Mouse (Mus musculus) embryonic facial prominence, embryonic 14.5 days (tissue): ENCODE results near the gene Utrn. TPM values are rescaled to one million over a fixed set of nuclear protein-coding genes. Genes with fewer than 3 reads are reported as not detected.

Experiments used
- ATAC-seq: fragments of 200-750 bp; cut with Nextera tagmentation; 2 replicates; pipeline ENCODE4 v1.8.0; 2017; ENCODE audit warnings: low read depth, moderate number of reproducible peaks, moderate TSS enrichment
- DNase-seq: peaks from one replicate; pipeline ENCODE4 v3.0.0-alpha.2; 2015; ENCODE audit warnings: low spot score
- H3K27ac ChIP-seq: fragments of 300-500 bp; sonication (generic); replicated peaks from 2 replicates; pipeline ENCODE4 v1.5.1; 2014; ENCODE audit warnings: low read depth, mild to moderate bottlenecking, low read length, moderate library complexity
- H3K27me3 ChIP-seq: fragments of 300-500 bp; sonication (generic); replicated peaks from 2 replicates; pipeline ENCODE4 v1.6.1; 2014; ENCODE audit warnings: low read length; ENCODE audit not compliant: control insufficient read depth, insufficient read depth
- H3K36me3 ChIP-seq: fragments of 300-500 bp; sonication (generic); 2 replicates; pipeline ENCODE4 v1.6.1; 2014; ENCODE audit warnings: low read length, mixed read lengths; ENCODE audit not compliant: control insufficient read depth, insufficient read depth
- H3K4me1 ChIP-seq: fragments of 300-500 bp; sonication (generic); 2 replicates; pipeline ENCODE4 v1.6.1; 2014; ENCODE audit warnings: antibody characterized with exemption, low read length; ENCODE audit not compliant: control insufficient read depth, insufficient read depth
- H3K4me2 ChIP-seq: fragments of 300-500 bp; sonication (generic); 2 replicates; pipeline ENCODE4 v1.6.1; 2014; ENCODE audit warnings: low read depth, mild to moderate bottlenecking, low read length, moderate library complexity, mixed read lengths
- H3K4me3 ChIP-seq: fragments of 300-500 bp; sonication (generic); 2 replicates; pipeline ENCODE4 v1.5.1; 2014; ENCODE audit warnings: low read depth, mild to moderate bottlenecking, low read length
- H3K9ac ChIP-seq: fragments of 300-500 bp; sonication (generic); 2 replicates; pipeline ENCODE4 v1.6.1; 2014; ENCODE audit warnings: low read depth, mild to moderate bottlenecking, low read length, moderate library complexity, mixed read lengths
- H3K9me3 ChIP-seq: fragments of 300-500 bp; sonication (generic); 2 replicates; pipeline ENCODE4 v1.6.1; 2016; ENCODE audit warnings: low read length; ENCODE audit not compliant: control insufficient read depth
- WGBS: fragments of 180-500 bp; shearing (Covaris S2); extraction: QIAGEN DNeasy Blood & Tissue Kit; methylation state at CpG from one replicate; pipeline ENCODE4 v1.1.7; 2014; 5-methylcytosine and 5-hydroxymethylcytosine counted together
- polyA plus RNA-seq: library from polyadenylated mRNA; unstranded; fragments of >200 nt; fragmentation: Nextera tagmentation; extraction: Ambion mirVana; gene quantifications from 2 replicates; pipeline ENCODE4 v1.2.1, GENCODE M21; 2014

Gene Utrn
- polyA plus RNA-seq, 1 experiment from 2014 or later: 73.3 TPM

DNA sequence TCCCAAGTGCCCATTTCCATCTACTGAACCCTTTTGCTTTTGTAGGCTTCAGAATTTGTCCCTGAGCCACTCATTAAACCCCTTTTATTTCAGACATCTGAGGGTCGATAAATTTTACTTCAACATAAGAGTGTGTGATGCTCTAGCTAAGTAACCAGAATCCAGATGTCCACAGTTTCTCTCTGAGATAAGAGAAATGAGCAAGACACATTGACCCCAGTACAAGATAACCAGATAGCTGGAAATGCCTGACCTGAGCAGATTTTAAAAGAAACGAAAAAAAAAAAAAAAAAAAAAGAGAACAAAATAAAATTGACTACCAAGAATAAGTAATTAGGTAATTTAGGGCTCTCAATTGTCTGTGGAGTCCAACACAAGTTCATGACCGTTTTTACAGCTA, 145.9 kb downstream of the Utrn start:
- H3K27ac ChIP-seq: no peak overlapping the region
- H3K36me3 ChIP-seq: peaks cover 37% of the 10 kb centered on the region
- H3K4me2 ChIP-seq: no peak overlapping the region
- no peaks in the 10 kb centered on the region for H3K9me3 ChIP-seq
- DNase-seq (no peak), ATAC-seq (no peak)
- WGBS: 56% methylated on average over 3 of the region's 3 CpGs
- no peaks in the 10 kb centered on the region for H3K27me3 ChIP-seq
- no peak overlapping the region for H3K4me3 ChIP-seq
- H3K4me1 ChIP-seq: no peaks in the 10 kb centered on the region
- no peak overlapping the region for H3K9ac ChIP-seq

DNA sequence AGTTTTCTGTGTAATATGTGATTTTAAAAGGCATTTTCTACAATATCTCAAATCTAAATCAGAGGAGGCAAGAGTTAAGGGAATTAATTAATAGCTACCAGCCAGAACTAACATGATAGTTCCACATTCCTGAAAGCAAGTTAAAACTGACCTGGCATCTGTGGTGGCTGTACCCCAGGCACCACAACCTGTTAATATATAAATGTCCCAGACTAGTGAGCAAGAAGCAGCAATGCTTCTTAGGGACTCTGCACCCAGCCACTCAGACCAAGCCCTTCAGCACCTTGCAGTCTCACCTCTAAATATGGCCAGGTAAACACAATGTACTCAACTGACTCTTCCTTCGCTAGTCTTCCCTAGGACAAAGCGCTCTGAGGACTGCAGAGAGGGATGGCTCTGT, 147.1 kb downstream of the Utrn start:
- Histone ChIP-seq H3K27me3 (no peaks in the 10 kb centered on the region), H3K9me3 (no peaks in the 10 kb centered on the region), H3K4me3 (no peak overlapping the region), H3K4me2 (no peak overlapping the region), H3K4me1 (no peaks in the 10 kb centered on the region), H3K27ac (no peak overlapping the region), H3K36me3 (peaks cover 29% of the 10 kb centered on the region), H3K9ac (no peak overlapping the region)
- DNase-seq (no peak), ATAC-seq (no peak)
- 91% methylated on average over 2 of the region's 2 CpGs for WGBS

DNA sequence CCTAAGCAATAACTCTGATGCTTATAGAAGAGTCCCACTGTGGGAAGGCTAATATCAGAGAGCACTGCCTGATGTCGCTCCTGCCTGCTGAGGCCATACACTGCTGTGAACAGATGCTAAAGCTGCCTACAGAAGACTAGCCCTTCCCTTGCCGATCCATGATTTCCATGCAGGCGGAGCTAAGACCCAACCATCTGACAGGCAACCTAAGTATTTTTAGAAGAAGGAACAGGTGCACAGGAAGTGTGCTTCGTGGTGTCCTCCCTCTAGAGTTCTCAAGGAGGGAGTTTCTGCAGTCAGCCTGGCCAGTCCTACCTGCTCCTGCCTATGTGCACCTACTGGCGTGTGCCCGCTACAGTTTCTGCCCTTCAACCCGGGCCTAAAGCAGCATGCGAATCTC, 150.8 kb downstream of the Utrn start:
- Histone ChIP-seq H3K9me3 (no peaks in the 10 kb centered on the region), H3K36me3 (peaks cover 29% of the 10 kb centered on the region), H3K4me1 (no peaks in the 10 kb centered on the region), H3K9ac (no peak overlapping the region), H3K4me2 (no peak overlapping the region), H3K27me3 (no peaks in the 10 kb centered on the region), H3K27ac (no peak overlapping the region), H3K4me3 (no peak overlapping the region)
- ATAC-seq (no peak), DNase-seq (no peak)
- WGBS: 90% methylated on average over 8 of the region's 8 CpGs

DNA sequence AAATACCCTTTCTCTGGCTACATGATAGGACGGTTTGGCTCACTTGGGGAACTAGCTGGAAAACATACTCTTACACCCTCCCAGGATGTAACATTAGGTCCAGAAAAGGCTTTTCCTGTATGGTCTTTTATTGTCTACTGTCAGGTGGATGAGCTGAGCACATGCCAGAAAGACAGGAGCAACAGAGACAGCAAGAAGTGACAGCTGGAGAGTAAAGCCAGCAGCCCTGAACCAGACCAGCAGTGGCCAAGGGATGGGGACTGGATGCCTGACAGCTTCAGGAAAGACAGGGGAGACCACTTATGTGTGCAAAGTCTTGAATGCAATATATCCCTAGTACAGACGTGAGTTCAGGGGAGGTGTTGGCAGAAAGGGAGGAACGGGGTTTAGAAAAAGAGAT, 151.8 kb downstream of the Utrn start:
- peaks cover 39% of the 10 kb centered on the region for H3K36me3 ChIP-seq
- no peak overlapping the region for H3K27ac ChIP-seq
- no peaks in the 10 kb centered on the region for H3K27me3 ChIP-seq
- H3K4me1 ChIP-seq: no peaks in the 10 kb centered on the region
- H3K9ac ChIP-seq: no peak overlapping the region
- DNase-seq (no peak), ATAC-seq (no peak)
- H3K4me2 ChIP-seq: no peak overlapping the region
- WGBS: 88% methylated on average over 3 of the region's 3 CpGs
- H3K4me3 ChIP-seq: no peak overlapping the region
- no peaks in the 10 kb centered on the region for H3K9me3 ChIP-seq

DNA sequence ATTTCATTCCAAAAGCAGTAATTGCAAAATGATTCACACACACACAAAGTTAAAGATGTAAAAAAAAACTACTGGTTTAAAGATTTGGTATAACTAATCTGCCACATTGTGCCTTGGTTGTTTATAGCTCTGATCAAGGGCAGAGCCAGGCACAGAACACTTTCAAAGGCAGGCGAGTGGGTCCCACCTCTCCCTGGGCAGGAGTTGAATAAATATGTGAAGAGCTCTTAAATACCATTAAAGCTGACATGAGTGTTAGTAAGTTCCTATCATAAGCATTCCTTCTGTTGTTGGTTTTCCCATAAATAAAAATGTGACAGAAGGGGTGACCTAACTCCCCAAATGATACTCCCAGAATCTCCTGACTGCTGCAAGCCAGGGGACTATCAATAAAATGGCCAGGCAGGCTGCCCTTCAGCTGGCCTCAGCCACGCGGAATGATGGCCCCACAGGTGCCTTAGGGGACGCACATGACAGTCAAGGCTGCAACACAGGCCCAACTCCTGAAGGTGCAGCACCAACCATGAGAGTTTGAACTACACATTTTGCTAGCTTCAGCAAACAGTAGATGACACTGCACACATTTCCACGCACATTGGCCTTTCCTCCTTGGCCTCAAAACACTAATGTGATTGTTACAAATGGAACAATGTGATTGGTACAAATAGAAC, 152.4 kb downstream of the Utrn start:
- ATAC-seq: no peak

DNA sequence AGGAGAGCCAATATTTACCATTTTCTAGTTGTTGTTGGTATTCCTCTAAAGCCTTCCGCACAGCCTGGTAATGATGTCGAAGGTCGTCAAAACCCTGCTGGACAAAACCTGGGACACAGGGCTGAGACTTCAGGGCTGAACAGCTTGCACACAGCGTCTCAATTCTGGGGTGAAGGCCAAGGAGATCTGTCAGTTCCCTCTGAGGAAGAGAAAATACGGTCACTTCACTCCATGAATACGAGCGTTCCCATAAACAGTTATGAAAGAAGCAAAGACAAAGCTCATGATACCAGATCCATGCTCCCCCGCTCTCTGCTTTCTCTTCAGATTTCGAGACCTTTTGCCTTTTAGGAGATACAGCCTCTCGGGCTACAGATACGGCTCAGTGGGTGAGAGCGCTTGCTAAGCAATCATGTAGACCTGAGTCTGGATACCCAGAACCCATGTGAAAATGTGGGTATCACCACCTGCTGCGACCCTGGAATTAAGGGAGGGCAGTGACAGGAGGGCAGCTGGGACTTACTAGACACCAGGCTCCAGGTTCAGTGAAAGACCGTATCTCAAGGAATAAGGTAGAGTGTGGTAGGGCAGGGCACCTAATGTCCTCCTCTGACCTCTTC, 155.8 kb downstream of the Utrn start:
- peaks cover 62% of the 10 kb centered on the region for H3K36me3 ChIP-seq

More for the DNA sequence above, 152.4 kb downstream of the Utrn start:
- Histone ChIP-seq H3K27ac (no peak overlapping the region), H3K27me3 (no peaks in the 10 kb centered on the region), H3K9ac (no peak overlapping the region), H3K9me3 (no peaks in the 10 kb centered on the region), H3K36me3 (peaks cover 43% of the 10 kb centered on the region), H3K4me2 (no peak overlapping the region), H3K4me1 (no peaks in the 10 kb centered on the region), H3K4me3 (no peak overlapping the region)
- no peak for DNase-seq
- 87% methylated on average over 5 of the region's 5 CpGs for whole genome bisulfite sequencing

DNA sequence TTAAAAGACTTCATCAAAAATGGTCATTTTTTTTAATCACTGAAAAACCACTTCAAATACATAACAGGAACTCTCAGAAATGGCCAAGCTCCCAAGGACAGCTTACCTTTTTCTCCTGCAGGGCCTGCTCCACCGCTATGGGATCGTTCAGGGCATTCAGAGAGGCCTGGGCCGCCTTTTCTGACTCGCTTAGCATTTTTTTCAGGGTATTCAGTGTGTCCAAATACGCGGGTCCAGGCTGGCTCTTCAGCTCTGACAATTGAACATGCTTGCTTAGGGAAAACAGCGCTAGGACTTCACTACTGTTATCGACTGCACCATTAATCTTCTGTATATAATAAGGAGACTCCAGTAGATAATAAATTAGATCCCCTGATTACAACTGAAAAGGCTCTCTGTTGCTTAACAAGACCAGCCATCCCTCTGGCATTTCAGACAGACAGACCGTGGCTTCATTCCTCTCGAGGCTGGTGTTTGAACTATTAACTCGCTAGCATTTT, 157.8 kb downstream of the Utrn start:
- DNase-seq (no peak), ATAC-seq (no peak)
- WGBS: 72% methylated on average over 11 of the region's 11 CpGs
- no peaks in the 10 kb centered on the region for H3K9me3 ChIP-seq
- no peak overlapping the region for H3K4me2 ChIP-seq
- no peak overlapping the region for H3K9ac ChIP-seq
- H3K36me3 ChIP-seq: peaks cover 63% of the 10 kb centered on the region
- H3K4me3 ChIP-seq: no peak overlapping the region
- no peak overlapping the region for H3K27ac ChIP-seq
- H3K27me3 ChIP-seq: no peaks in the 10 kb centered on the region
- H3K4me1 ChIP-seq: no peaks in the 10 kb centered on the region

More for the DNA sequence above, 155.8 kb downstream of the Utrn start:
- DNase-seq (no peak), ATAC-seq (no peak)
- Histone ChIP-seq H3K9ac (no peak overlapping the region), H3K27ac (no peak overlapping the region), H3K4me3 (no peak overlapping the region), H3K4me2 (no peak overlapping the region), H3K9me3 (no peaks in the 10 kb centered on the region), H3K4me1 (no peaks in the 10 kb centered on the region), H3K27me3 (no peaks in the 10 kb centered on the region)
- WGBS: 90% methylated on average over 14 of the region's 14 CpGs

DNA sequence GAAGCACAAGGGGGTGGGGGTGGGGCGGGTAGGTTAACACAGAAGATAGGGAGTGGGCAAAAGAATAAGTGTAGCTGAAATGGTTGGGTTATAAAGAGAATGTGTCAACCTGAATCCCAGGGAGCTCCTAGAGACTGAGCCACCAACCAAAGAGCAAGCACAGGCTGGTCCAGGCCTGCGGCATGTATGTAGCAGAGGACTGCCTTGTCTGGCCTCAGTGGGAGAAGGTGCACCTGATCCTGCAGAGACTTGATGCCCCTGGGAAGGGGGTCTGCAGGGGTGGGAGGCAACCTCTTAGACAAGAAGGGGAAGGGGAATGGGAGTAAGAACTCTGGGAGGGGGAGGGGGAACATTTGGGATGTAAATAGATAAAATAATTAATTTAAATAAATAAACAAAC, 162.6 kb downstream of the Utrn start:
- Histone ChIP-seq H3K27me3 (no peaks in the 10 kb centered on the region), H3K36me3 (peaks cover 34% of the 10 kb centered on the region), H3K4me1 (no peaks in the 10 kb centered on the region), H3K27ac (no peak overlapping the region), H3K9ac (no peak overlapping the region), H3K4me2 (no peak overlapping the region), H3K4me3 (no peak overlapping the region), H3K9me3 (no peaks in the 10 kb centered on the region)
- no peak for ATAC-seq
- 92% methylated on average over 2 of the region's 2 CpGs for WGBS
- no peak for DNase-seq

DNA sequence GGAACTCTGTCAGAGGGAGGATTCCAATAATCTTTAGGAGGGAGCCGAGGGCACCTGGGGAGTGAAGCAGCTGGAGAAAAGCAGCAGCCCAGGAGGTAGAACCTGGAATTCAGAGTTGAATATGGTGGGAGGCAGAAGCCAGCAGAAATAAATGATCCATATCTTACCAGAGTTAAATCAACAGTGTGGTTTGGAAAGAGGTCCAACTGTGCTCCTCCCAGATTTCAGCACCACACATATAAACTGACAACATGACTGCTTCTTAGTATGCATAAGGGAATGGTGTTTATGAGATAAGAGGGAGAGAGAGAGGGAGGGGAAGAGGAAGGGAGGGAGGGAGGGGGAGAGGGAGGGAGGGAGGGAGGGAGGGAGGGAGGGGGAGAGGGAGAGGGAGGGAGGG, 163.2 kb downstream of the Utrn start:
- Histone ChIP-seq H3K36me3 (peaks cover 31% of the 10 kb centered on the region; the same call in 1 of the 2 replicates), H3K4me1 (no peaks in the 10 kb centered on the region), H3K9me3 (no peaks in the 10 kb centered on the region), H3K27me3 (no peaks in the 10 kb centered on the region), H3K27ac (no peak overlapping the region), H3K4me2 (no peak overlapping the region), H3K9ac (no peak overlapping the region), H3K4me3 (no peak overlapping the region)
- no peak for DNase-seq
- WGBS: 67% methylated on average over 1 of the region's 1 CpGs
- no peak for ATAC-seq
